Mouse (Mus musculus): Measurements from ENCODE around the gene Carns1. TPM values are rescaled to one million over a fixed set of nuclear protein-coding genes. Genes with fewer than 3 reads are reported as not detected.
A peak's percentile ranks its signal among the peaks of the same experiment; 100 is the strongest.

Gene Carns1
- polyA plus RNA-seq, 1 experiment from 2014 or later: 4.4 TPM

DNA sequence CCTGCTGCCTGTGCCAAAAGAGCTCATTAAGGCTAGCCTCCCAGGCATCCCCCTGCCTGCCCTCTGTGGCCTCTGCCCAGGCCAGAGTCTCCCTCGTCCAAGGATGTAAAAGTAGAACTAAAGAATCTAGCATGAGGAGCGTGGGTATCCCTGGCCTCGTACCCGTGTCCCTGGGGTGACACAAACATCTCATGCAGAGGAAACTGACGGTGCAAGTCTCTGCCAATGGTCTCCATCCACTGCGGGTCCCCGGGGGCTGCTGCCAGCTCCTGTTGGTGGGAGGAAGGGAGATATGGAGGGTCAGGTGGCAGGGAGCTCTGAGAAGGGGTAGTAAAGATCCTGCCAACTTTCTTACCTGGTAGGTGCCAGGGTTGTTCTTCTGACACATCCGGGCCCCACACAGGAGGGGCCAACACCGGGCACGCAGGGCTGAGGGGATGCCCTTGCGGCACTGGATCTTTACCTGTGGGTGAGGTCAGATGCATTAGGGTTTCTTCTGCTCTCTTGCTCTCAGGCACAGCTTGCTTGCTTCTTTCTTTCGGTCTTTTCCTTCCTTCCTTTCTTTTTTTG, 13.9 kb upstream of the Carns1 start:
- Histone ChIP-seq H3K4me2 (no peak overlapping the region), H3K4me1 (peaks cover 63% of the 10 kb centered on the region), H3K4me3 (no peak overlapping the region), H3K36me3 (peaks cover 11% of the 10 kb centered on the region), H3K9ac (no peak overlapping the region), H3K27ac (replicated peaks) (no peak overlapping the region), H3K9me3 (no peaks in the 10 kb centered on the region), H3K27me3 (replicated peaks) (no peaks in the 10 kb centered on the region)
- no peak for ATAC-seq (ENCODE audit: extremely low read depth, insufficient number of reproducible peaks, low FRiP score, low TSS enrichment)
- 84% methylated on average over 12 of the region's 12 CpGs for WGBS

DNA sequence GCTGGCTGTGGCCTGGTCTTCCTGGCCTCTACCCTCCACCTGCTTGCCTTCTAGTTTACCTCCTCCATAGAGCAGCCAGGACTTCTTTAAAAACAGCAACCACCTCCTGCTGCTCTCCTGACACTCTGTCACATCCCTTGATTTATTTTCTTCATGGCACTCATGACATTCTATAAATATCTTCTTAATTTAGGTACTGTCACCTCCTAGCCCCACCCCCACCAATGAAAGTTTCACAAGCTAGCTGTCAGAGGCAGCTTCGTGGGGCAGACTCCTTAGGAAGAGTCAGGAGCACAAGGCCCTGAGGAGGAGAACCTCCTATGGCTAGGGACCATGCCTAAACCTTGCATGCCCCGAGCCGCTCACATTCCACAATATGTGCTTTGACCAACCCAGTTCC, 12.0 kb upstream of the Carns1 start:
- Histone ChIP-seq H3K9ac (no peak overlapping the region), H3K4me2 (no peak overlapping the region), H3K4me3 (no peak overlapping the region), H3K36me3 (no peaks in the 10 kb centered on the region), H3K4me1 (peaks cover 48% of the 10 kb centered on the region), H3K9me3 (no peaks in the 10 kb centered on the region), H3K27ac (replicated peaks) (peak overlapping the region; percentile 28; the same call in 1 of the 2 replicates), H3K27me3 (replicated peaks) (no peaks in the 10 kb centered on the region)
- no peak for ATAC-seq (ENCODE audit: extremely low read depth, insufficient number of reproducible peaks, low FRiP score, low TSS enrichment)
- WGBS: 60% methylated on average over 3 of the region's 3 CpGs

DNA sequence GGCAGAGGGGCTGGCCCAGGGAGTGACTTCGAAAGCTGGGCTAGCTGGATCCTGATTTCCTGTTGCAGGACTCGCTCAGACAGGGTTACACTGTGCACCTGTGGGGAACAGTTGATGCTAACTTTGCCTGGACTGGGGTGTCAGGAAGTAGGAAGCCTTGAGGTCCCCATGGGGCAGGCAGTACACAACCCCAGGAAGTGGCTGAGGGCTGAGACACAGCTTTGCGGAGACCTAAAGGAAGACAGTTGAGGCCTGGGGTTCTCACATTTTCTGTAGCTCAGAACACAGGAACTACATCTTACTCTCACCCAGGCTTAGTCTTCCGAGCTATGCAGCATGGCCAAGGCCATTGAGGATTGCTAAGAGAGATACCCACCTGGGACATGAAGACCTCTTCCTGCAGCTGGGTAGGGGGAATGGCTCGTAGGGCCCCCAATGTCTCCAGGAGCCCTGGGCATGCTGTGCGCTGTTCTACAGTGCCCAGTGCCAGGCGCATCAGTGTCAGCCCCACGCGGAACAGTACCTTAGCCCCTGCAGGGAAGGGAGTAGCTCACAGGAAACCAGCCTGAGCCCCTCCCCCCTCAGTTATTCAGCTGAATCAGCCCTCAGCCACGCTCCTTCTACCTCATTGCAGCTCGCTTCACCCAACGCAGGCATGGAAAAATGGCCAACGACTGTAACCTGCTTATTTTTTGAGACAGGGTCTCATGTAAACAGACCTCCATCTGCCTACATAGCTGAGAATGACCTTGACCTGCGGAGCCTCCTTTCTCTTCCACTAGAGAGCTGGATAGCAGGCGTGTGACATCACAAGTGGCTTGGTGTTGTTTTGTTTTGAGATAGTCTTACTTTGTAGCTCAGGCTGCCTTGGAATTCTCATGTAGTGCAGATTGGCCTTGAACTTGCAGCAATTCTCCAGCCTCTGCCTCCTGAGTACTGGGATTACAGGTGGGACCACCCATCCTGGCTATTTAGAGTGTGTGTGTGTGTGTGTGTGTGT, 10.0 kb upstream of the Carns1 start:
- Histone ChIP-seq H3K9me3 (no peaks in the 10 kb centered on the region), H3K27me3 (replicated peaks) (no peaks in the 10 kb centered on the region), H3K27ac (replicated peaks) (peak overlapping the region; percentile 50), H3K4me1 (peaks cover 40% of the 10 kb centered on the region), H3K4me3 (no peak overlapping the region), H3K36me3 (no peaks in the 10 kb centered on the region), H3K4me2 (peak overlapping the region; percentile 27; the same call in 1 of the 2 replicates), H3K9ac (peak overlapping the region; percentile 33; the same call in 1 of the 2 replicates)
- WGBS: 43% methylated on average over 15 of the region's 15 CpGs
- no peak for ATAC-seq (ENCODE audit: extremely low read depth, insufficient number of reproducible peaks, low FRiP score, low TSS enrichment)

DNA sequence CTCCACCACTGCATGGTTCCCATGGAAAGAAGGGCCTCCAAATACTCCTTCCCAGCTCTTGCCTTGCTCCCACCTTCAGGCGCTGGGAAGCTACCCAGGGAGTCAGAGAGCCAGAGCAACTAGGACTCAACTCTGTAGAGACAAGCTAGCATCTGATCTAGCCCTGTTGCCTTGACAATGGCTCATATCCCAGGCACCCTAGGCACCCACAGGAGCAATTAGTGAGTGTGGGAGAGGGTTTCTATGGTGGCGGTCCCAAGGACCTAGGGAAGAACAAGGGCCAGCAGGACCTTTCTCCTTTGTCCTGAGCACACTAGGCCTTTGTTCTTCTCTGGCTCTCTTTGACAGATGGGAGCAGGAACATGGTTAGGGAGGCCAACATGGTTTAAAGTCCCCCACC, 8.4 kb upstream of the Carns1 start:
- no peaks in the 10 kb centered on the region for H3K36me3 ChIP-seq
- no peak overlapping the region for H3K27ac ChIP-seq (replicated peaks)
- H3K9me3 ChIP-seq: no peaks in the 10 kb centered on the region
- peaks cover 40% of the 10 kb centered on the region for H3K4me1 ChIP-seq
- ATAC-seq (ENCODE audit: extremely low read depth, insufficient number of reproducible peaks, low FRiP score, low TSS enrichment): no peak
- no peaks in the 10 kb centered on the region for H3K27me3 ChIP-seq (replicated peaks)
- H3K9ac ChIP-seq: no peak overlapping the region
- 85% methylated on average over 2 of the region's 2 CpGs for WGBS
- H3K4me3 ChIP-seq: no peak overlapping the region
- no peak overlapping the region for H3K4me2 ChIP-seq

DNA sequence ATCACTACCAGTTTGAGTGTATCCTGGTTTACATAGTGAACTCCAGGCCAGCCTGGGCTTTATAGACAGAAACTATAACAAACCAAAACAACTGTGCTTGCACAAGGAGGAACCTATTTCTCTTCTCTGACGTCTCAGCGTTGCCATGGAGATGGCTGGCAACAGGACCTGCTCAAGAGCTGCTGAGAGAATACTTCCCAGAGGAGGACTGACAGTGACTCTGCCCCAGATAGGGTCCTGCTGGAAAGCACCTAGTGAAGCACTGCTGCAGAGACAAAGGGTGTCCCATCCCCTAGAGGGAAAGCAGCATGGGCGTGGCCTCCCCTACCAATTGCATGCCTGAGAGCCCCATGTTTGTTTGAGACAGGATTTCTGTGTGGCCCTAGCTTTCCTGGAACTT, 6.6 kb upstream of the Carns1 start:
- H3K9ac ChIP-seq: no peak overlapping the region
- no peak for ATAC-seq (ENCODE audit: extremely low read depth, insufficient number of reproducible peaks, low FRiP score, low TSS enrichment)
- peaks cover 27% of the 10 kb centered on the region for H3K4me1 ChIP-seq
- H3K36me3 ChIP-seq: no peaks in the 10 kb centered on the region
- peaks cover 2% of the 10 kb centered on the region; the same call in 1 of the 2 replicates for H3K27me3 ChIP-seq (replicated peaks)
- no peaks in the 10 kb centered on the region for H3K9me3 ChIP-seq
- no peak overlapping the region for H3K27ac ChIP-seq (replicated peaks)
- H3K4me2 ChIP-seq: no peak overlapping the region
- no peak overlapping the region for H3K4me3 ChIP-seq
- WGBS: 47% methylated on average over 3 of the region's 3 CpGs

DNA sequence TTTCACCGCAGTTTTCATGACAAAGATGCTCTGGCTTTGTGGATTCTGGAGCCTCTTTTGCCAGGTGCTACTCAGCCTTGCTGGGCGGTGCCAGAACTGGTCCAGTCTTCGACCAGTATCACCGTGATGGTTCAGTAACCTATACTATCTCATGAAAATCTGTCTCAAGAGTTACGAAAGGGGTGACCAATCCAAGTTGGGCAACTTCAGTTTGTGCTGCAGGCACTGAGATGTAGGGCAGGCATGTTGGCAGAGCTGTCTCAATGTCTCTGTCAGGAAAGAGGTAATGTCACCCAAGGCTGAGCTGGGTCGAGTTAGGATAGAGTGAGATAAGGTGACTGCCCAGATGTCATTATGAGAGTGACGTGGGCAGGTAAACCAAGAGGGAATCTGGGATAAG, 5.1 kb upstream of the Carns1 start:
- Histone ChIP-seq H3K27ac (replicated peaks) (no peak overlapping the region), H3K9me3 (no peaks in the 10 kb centered on the region), H3K27me3 (replicated peaks) (peaks cover 7% of the 10 kb centered on the region; the same call in 1 of the 2 replicates), H3K9ac (no peak overlapping the region), H3K4me1 (peaks cover 21% of the 10 kb centered on the region), H3K4me3 (no peak overlapping the region), H3K4me2 (no peak overlapping the region), H3K36me3 (no peaks in the 10 kb centered on the region)
- no peak for ATAC-seq (ENCODE audit: extremely low read depth, insufficient number of reproducible peaks, low FRiP score, low TSS enrichment)
- WGBS: 75% methylated on average over 7 of the region's 7 CpGs

DNA sequence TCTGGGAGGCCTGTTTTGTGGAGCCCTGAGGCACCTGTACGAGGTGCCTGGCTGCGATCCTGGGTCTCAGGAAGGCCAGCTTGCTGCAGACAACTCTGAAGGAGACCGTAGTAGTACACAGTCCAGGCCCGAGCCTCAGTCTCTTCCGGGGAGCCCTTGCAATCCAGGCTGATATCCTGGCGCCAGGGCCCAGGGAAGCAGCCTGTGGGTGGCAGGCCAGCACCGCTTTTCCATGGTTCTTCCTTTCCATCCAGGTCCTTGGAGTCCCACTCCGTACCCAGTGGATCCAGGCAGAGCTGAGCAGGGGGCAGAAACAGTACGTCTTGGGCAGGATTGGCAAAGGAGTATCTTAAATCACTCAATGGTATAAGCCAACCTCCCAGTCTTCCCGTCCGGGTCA, 2.4 kb downstream of the Carns1 start:
- peaks cover 7% of the 10 kb centered on the region; the same call in 1 of the 2 replicates for H3K27me3 ChIP-seq (replicated peaks)
- no peak for ATAC-seq (ENCODE audit: extremely low read depth, insufficient number of reproducible peaks, low FRiP score, low TSS enrichment)
- H3K27ac ChIP-seq (replicated peaks): no peak overlapping the region
- peak overlapping the region; percentile 57; the same call in 1 of the 2 replicates for H3K9ac ChIP-seq
- peaks cover 51% of the 10 kb centered on the region for H3K4me1 ChIP-seq
- H3K9me3 ChIP-seq: no peaks in the 10 kb centered on the region
- 62% methylated on average over 11 of the region's 11 CpGs for WGBS
- no peak overlapping the region for H3K4me3 ChIP-seq
- H3K36me3 ChIP-seq: no peaks in the 10 kb centered on the region
- no peak overlapping the region for H3K4me2 ChIP-seq

DNA sequence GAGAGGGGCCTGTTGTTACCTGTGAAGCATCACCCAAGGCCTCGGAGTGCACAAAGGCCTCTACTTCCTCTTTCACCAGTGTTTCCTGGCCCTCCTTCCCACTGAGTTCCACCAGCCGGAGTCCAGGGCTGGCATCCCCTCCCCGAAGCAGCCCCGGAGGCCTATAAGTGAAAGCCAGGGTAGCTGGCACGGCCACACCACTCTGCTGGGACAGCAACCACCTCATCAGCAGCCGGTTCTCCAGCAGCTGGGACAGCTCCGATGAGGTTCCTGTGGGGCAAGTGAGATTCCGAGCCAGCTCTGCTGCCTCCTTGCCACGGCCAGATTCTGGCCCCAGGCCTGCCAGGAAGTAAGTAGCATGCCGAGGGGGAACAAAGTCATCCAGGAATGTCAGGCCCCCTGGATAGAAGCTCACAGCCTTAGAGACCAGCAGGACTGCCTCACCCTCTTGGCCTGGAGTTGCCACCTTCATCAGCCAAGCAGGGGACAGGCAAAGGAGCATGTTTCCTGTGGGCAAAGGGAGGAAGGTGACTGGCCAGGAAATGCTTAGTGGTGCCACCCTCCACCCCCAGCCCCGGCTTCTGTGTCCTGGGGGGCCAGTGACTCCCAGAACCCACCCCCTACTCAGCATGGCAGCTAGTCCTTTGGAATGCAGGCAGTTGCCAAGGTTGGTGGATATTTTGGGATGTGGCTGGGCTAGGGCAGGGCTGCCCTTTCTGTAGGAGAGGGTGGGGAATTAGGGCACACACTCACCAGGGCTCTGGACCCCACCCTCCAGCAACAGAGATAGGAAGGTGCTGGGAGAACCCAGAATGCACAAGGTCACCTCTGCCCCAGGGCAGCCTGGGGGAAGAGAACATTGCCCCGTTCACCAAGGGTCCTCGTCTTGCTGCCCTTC, 3.6 kb downstream of the Carns1 start:
- Histone ChIP-seq H3K9ac (peak overlapping the region; percentile 51), H3K36me3 (no peaks in the 10 kb centered on the region), H3K4me3 (no peak overlapping the region), H3K9me3 (no peaks in the 10 kb centered on the region), H3K27ac (replicated peaks) (peak overlapping the region; percentile 64), H3K27me3 (replicated peaks) (0 out of 2 replicates have a peak, but pooled peaks cover 3% of the 10 kb centered on the region), H3K4me2 (0 out of 2 replicates have a peak overlapping the region, but pooled peaks have one; percentile 0), H3K4me1 (peaks cover 56% of the 10 kb centered on the region)
- ATAC-seq (ENCODE audit: extremely low read depth, insufficient number of reproducible peaks, low FRiP score, low TSS enrichment): no peak
- WGBS: 47% methylated on average over 13 of the region's 13 CpGs

DNA sequence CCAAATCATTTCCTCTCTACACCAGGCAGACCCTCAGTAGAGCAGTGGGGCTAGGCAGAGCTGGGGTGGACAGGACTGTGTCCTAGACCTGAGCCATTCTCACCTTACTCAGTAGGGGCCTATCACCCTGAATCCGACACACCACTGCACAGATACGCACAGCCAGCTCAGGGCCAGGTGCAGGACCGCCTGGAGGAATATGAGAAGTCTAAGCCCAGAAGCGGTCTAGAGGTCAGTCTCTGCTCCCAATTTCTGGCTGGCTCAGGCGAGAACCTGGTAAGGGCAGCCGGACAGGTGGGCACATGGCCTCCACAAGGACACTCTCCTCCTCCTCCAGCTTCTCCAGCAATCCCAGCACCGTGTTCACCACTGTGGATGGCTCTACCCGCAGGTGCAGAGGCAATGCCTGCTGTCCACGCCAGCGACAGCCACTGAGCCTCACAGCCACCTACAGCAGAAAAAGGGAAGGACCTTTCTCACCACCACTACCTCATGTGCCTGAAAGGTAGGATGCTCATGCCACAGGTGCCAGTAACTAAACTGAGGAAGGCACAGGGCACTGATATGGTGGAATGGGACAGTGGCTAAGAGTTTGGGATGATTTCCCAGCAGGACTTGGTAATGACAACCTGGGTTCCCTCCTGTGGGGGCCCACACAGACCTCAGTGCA, 4.4 kb downstream of the Carns1 start:
- no peaks in the 10 kb centered on the region for H3K36me3 ChIP-seq
- peak overlapping the region; percentile 51 for H3K9ac ChIP-seq
- no peak overlapping the region for H3K4me2 ChIP-seq
- no peak overlapping the region for H3K4me3 ChIP-seq
- no peaks in the 10 kb centered on the region for H3K27me3 ChIP-seq (replicated peaks)
- H3K4me1 ChIP-seq: peaks cover 60% of the 10 kb centered on the region
- no peak for ATAC-seq (ENCODE audit: extremely low read depth, insufficient number of reproducible peaks, low FRiP score, low TSS enrichment)
- WGBS: 91% methylated on average over 10 of the region's 10 CpGs
- H3K27ac ChIP-seq (replicated peaks): peak overlapping the region; percentile 64
- H3K9me3 ChIP-seq: no peaks in the 10 kb centered on the region

DNA sequence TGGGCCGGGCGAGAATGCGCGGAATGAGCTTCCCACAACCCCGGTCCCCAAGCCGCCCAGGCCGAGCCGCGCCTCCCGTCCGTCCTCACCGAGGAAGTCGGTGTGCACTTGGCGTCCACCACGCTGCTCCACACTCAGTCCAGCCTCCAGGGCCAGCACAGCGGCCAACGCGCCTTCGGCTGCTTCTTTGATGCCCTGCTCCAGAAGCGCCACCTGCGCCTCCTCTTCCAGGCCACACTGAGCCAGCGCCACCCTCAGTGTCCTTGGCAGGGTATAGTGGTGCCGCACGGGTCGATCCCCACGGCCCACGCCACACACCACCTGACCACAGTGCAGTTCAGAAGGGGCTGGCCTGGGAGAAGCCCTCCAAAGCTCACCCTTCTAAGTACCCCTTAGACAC, 5.5 kb downstream of the Carns1 start:
- H3K36me3 ChIP-seq: no peaks in the 10 kb centered on the region
- H3K27me3 ChIP-seq (replicated peaks): no peaks in the 10 kb centered on the region
- peak overlapping the region; percentile 78 for H3K4me2 ChIP-seq
- H3K27ac ChIP-seq (replicated peaks): peak overlapping the region; percentile 89
- H3K9me3 ChIP-seq: no peaks in the 10 kb centered on the region
- peak overlapping the region; percentile 87 for H3K9ac ChIP-seq
- H3K4me1 ChIP-seq: peaks cover 50% of the 10 kb centered on the region
- peak overlapping the region; percentile 53 for H3K4me3 ChIP-seq
- WGBS: 7% methylated on average over 27 of the region's 27 CpGs
- ATAC-seq (ENCODE audit: extremely low read depth, insufficient number of reproducible peaks, low FRiP score, low TSS enrichment): no peak; the same call in 1 of the 2 replicates
